Mouse (Mus musculus): ENCODE data around the gene Top2b.

Top2b gene

DNA sequence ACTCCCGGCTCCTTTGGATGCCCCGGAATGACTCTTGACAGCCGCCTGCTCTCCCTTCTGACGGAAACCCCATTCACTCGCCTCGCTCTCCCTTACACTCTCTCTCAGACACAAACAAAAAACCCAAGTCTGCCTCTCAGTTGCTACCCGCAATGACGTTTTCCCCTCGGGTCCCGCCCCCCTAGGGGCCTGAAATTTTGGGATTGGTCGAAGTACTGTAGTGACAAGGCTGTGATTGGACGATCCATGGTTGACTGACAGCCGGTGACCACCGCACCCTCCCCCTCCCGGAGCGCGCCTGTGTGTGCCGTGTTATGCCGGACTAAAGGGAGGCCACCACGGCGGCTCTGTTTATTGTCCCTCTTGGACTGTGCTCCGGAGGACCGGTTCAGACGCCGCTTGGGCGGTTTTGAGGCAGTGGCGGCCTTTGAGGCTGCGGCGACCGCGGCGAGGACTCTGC is at the start of gene Top2b:
Gene Top2b (plus strand): TSS at position 302 of the 460 bp plus-strand sequence.
- peak; percentile 99 for DNase-seq (ENCODE audit: low spot score)

DNA sequence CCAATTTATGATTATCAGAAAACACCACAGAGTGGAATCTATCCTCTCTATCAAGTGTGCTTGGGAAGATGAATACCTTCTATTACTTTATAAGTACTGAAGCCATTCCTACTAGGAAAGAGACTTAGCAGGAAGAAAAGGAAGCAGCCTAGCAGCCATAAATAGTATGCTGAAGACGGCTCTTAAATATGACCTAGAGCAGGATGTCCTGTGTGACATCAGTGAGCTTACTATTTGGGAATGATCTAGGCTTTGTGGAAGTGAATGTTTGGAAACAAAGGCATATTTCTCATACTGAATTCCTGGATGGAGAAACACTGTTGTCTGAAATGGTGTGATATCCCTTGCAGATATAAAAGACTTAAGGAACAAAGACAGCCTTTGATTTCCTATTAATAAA is 48.3 kb upstream of the Top2b start:
- no peak for DNase-seq (ENCODE audit: low spot score)

DNA sequence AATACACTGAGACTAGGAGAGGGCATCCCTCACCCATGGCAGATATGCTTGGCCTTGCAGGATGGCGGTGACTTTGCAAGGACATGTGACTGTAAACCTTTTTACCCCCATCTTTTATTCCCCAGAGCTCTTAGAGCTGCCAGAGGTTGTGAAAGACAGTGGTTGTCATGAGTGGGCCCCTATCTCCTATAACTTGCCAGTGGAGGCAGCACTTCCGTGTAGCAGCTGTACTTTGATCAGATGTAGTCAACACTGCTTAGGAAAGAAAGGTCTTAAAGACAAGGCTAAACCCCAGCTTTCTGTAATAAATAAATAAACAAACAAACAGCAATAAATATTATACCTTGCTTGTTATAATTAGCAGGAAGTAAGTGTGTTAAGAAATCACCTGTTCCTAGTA is 45.2 kb upstream of the Top2b start:
- no peak for DNase-seq (ENCODE audit: low spot score)

DNA sequence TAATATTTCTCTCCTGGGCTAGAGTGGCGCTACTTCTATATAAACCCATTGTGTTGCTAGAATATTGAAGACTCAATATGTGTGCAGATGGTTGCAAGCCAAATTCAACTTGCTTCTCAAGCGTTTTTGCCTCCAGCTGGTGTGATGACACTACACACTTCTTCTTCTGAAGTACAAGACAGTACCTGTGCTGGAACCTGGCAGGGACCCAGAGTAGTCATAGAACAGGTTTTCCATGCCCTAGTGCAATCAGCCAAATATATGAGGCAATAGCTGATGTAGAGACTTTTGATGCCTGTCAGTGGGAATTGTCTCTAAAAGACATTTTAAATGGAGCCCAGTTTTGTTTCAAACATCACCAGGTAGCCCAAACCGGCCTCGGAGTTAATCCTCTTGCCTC is 40.6 kb upstream of the Top2b start:
- DNase-seq (ENCODE audit: low spot score) = no peak

DNA sequence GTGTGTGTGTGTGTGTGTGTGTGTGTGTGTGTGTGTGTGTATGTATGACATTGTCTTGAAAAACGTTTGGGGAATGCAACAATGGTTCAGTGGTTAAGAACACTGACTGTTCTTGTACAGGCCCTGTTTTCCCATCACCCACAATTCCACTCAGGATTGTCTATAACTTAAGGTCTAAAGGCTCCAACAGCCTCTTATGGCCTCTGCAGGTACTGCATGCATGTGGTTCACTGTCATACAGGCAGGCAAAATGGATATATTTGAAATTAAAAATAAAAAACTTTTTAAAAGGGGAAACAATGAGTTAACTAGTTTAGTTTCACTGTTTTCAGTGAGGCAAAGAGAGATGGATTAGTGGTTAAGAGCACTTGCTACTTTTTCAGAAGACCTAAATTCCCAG is 39.8 kb upstream of the Top2b start:
- DNase-seq (ENCODE audit: low spot score) = no peak

DNA sequence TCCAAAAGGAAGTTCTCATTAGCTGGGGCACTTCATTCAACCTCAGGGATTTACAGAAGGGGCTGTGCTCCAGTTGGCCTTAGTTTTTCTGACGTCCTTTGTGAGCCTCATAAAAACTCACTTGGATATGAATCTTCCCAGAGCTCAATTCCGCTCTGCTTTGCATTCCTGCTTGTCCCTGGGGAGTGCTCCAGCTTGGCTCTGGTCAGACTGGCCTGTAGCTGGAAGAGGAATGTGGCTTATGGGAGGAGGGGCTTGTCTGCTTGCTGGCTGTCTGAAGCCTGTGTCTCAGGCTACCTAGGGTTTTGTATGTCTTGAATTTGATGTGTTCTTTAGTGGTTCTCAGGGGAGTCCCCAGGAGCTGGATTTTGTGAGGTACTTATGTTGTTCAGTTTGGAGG is 36.4 kb upstream of the Top2b start:
- DNase-seq (ENCODE audit: low spot score) = no peak

DNA sequence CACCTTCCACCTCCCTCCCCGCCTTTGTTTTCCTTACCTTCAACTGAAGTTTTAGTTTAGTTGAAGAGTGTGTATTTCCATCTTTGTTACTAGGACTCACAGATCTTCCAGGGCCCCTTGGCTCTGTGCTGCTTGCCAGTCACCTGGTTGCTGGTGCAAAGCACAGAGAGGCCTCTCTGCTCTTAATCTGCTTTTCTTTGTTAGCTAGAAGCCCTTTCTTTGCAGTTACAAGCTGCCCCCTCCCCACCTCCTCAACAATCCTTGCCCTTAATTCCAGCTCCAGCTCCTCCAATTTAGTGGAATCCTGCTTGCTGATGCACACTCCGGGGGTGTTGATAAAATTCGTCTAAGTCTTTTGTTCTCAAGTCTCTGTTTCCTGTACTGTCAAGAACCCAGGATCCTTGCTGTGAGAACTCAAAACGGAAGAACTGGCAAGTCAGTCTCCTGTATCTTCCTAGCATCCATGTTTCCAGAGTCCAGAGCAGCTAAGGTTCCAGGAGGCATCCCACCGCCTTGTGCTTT is 36.0 kb upstream of the Top2b start:
- DNase-seq (ENCODE audit: low spot score) = no peak

DNA sequence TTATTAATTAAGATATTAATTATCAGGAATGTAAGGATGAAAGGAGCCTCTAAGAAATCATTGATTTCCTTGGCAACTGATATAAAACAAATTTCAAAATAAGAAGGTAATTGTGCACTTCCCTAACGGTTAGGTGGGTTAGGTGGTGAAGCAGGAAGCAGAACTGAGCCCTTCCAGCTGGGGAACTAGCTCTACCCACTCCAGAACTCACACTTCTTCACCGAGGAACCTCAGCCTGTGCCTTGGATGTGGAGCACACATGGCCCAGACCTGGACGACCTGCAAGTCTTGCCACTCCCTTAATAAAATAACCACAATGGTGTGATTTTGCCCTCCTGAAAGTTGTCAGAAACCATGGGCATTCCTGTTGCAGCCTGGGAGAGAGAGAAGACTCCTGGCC is 35.2 kb upstream of the Top2b start:
- DNase-seq (ENCODE audit: low spot score) = no peak

DNA sequence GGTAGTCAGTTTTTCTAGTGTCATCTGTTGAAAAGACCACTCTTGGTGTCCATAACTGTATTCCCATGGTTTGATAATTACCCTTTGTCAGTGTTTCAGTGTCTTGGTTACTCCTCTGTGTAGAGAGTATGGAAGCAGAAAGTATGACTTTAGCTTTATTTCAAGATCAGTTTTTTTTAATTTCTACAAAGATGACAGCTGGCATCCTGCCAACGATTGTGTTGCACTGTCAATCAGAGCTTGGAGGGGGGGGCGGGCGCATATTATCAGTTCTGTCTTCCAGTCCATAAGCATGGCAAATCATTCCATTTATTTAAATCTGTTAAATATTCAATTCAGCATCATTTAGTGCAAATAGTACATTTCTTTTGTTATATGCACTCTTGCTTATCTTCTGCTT is 30.7 kb upstream of the Top2b start:
- DNase-seq (ENCODE audit: low spot score) = no peak

DNA sequence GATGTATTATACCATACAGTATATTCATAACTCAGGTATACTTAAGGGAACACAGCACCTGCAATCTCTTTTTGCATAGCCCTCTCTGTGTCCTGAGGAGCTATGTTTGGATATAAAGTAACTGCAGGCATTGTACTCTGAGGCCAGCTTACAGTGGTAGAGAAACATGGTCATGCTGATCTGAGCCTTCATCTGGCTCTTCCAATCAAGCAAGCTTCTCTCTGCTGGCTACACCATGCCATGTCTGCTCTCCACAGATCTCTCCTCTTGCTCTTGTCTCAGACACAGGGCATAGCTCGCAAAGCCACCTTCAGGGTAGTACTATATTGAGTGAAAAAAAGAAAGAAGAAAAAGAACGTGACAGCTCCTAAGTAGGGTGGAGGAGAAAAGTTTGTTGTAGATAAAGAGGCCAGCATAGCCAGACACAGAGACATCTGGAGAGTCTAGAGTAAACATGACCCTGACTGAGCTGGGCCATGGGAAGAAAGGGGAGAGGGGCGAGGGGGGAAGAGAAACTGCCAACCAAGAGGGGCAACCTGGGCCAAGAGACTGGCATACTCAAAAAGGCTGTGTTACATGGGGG is 29.1 kb upstream of the Top2b start:
- DNase-seq (ENCODE audit: low spot score) = no peak

DNA sequence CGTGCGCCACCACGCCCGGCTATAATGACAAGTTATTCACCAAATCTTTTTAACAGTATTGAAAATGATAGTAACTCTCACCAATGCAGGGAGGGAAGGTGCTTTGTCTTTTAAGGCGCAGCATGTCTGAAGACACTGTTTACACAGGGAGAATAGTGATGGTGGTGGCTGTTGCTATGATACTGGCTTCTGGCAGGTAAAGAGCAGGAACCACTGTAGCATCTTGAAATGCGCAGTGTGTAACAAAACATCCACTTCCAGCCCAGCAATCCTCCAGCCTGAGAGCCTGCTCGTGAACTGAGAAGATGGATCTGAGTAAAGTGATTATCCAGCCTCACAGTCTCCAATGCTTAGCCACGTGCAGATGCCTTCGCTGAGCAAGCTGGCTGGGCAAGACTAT is 17.5 kb upstream of the Top2b start:
- DNase-seq (ENCODE audit: low spot score) = no peak

DNA sequence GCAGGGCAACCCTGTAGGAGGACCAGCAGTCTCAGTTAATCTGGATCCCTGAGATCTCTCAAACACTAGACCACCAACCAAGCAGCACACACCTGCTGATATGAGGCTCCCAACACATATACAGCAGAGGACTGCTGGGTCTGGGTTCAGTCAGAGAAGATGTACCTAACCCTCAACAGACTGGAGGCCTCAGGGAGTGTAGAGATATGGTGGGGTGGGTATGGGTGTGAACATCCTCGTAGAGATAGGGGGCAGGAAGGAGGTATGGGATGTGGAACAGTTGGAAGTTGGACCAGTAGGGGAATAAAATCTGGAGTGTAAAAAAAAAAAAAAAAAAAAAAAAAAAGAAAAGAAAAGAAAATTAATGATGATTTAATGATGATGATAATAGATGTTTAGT is 5.3 kb upstream of the Top2b start:
- DNase-seq (ENCODE audit: low spot score) = no peak

DNA sequence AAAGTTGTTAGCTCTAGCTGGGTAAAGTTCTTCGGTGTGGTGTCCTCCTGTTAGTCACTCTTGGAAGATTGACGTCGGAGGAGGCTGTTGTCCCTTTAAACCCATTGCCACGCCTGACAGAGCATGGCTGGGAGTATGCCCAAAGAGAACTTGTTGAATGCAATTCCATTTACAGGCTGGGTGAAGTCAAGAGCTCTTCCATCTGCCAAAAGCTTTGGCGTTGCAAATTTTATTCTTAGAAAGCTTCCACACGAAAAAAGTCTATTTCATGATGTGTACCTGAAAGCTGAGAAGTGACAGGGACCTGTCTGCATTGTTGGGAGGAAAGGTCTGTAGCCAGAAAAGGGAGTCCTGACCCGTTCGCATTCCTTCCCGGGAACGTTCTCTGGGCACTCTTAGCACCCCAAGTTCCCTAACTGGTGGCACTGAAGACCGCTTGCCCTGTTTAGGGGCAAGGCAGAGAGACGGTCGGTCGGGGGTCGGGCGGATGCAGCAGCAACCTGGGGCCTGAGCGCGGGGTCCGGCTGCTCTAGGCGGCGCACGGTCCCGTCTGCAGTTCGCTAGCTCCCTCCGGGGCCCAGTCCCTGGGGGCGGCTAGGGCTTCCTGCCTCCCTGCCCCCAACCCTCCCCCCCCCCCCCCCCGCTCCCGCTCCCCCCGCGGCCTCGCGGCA is 683 bp upstream of the Top2b start:
- DNase-seq (ENCODE audit: low spot score) = peak; percentile 9

DNA sequence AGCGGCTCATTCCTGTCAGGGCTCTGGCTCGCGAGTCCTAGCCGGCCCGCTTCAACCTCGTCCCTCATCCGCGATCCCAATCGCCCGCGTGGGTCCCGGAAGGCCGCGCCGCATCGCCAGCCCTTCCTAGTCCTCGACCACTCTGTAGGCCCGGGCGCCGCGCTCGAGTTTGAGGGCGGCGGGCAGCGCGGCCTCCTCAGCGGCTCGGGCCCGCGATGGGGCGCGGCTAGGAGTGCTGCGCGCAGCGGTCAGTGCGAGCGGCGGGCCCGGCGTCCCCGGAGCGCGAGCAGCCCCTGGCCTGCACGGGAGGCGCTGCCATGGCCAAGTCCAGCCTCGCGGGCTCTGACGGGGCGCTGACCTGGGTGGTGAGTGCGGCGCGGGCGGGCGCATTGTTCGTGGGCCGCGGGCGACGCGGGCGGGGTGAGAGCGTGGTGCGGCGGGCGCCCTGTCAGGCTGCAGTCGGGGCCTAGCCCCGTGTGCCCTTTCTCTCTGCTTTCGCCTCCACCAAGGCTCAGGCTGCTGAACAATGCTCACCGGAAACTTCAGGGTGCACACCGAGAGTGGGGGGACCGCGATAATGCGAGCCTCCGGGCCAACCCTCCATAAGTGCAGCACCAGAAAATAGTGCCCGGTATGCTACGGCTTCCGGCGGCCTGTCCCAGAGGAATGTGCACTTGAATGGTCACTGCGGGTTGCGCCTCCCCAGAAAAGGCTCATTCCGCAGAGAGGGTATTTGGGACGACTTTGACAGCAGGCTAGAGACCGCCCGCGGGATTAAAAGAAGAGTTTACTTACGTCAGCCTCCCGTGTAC is 589 bp downstream of the Top2b start:
- peak; percentile 16 for DNase-seq (ENCODE audit: low spot score)

DNA sequence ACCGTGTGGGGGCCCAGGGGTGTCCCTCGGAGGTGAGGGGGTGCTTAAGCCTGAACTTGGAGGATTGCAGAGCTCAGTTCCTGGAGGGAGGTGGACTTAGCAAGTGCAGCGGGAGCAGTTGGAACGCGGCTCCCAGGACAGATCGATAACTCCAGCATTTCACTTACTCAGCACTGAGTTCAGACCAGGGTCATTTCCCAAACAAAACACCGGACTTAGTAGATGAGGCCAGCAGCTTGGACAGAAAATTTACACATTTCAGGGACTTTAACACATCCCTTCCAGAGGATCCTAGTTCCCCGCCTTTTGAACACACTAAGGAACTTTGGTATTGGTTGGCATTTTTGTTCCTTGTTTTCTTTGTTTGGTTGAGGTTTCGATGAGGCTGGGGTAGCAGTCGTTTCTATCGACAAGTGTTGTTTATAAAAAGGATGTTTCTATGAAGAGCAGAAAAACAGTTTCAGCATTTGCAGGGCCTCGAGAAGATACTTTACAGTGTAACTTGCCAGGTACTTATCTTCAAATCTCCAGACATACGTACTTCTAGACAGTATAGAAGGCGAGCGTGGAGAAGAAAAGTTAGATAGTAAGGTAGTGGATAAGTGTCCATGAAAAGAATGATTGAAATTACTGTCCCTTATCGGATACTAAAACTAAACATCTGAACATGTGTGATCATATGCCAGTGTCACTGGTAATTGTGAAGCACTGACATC is 1.4 kb downstream of the Top2b start:
- no peak for DNase-seq (ENCODE audit: low spot score)

DNA sequence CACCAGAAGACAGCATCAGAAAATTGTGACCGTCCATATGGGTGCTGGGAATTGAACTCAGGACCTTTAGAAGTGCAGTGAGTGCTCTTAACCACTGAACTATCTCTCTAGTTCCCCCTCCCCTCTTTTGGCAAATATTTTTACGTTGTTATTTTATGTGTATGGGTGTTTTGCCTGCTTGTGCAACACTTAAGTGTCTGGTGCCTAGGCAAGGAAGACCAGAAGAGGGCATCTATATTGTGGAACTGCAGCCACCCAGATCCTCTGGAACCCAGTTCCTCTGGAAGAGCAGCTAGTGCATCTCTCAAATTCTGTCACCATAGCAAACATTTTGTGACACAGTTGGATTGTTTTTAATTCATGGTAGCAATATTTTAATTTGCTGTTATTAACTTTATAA is 2.0 kb downstream of the Top2b start:
- DNase-seq (ENCODE audit: low spot score) = no peak

DNA sequence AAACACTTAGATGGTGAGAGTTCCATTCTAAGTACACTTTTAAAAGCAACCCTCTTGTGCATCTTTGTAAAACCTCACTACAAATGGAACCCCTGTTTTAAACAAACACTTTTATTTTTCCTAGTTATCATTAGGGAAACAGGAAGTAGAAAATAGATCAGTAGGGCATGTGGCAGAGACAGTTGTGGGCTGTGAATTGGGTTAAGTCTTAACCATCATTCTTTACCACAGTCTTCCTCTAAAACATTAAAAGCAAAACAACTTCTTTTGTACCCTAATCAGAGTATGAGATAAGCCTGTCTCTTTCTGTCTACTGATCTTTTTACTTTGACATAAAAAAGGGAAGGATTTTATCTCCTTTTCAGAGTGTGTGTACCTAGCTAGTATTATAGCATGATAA is 7.8 kb downstream of the Top2b start:
- no peak for DNase-seq (ENCODE audit: low spot score)

DNA sequence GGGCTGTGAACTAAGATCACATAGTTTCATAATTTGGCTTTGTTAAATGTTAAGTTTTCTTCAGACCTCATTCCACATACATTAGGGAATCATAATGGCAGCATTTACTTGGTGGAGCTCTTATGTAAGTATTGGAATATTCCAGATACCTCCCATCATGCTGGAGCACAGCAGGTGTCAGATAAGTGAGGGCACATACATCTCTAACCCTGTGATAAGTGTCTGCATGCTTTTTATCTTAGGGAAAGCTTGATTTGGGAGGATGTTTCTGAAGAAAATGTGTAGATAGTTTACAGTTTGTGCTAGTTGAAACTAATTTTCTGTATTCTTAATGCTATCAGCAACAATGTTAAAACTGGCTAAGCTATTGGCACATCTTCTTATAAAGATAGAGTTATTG is 8.2 kb downstream of the Top2b start:
- DNase-seq (ENCODE audit: low spot score) = no peak

DNA sequence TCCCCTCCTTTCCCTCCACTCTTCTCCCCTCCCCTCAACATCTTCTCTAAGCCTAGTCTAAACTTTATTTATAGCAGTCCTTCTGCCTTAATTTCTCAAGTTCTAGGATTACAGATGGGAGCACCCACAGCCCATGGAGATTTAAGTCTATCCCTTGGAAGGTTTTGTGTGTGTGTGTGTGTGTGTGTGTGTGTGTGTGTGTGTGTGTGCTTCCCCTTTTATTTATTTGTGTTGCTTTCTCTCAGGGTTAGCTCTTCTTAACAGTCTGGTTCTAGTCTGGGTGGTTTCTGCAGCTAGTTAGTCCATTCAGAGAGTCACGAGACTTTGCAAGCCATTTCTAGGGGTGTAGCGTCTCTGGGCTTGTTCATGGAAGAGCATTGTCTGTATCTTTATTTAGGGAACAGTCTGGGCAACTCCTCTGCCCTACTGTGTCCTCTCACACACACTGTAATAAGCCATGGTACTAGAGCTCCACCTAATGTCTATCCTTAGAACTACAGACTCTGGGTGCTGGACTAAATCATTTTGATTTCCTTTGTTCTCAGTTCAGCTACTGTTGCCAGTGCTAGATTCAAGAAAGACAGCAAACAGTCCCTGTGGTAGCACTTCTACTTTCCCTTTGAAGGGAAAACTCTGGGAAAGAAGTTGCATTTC is 15.1 kb downstream of the Top2b start:
- DNase-seq (ENCODE audit: low spot score) = peak; percentile 88

DNA sequence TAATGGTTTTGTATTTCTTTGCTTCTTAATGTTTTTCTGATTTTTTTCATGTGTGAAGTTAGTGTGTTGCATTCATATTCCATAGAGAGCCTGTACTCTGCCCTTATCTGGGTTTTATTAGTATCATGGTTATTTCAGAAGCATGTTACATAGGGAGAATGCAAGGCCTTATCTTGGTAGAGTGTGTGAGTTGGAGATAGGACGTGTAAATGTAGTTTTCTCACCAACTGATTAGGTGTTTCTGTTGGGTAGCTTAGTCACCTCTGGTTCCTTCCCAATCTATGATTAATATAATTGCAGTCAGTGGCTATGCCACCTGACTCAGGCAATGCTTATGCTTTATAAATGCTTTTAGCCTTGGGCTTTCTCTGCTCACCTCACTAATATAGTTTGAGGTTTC is 19.8 kb downstream of the Top2b start:
- no peak for DNase-seq (ENCODE audit: low spot score)

DNA sequence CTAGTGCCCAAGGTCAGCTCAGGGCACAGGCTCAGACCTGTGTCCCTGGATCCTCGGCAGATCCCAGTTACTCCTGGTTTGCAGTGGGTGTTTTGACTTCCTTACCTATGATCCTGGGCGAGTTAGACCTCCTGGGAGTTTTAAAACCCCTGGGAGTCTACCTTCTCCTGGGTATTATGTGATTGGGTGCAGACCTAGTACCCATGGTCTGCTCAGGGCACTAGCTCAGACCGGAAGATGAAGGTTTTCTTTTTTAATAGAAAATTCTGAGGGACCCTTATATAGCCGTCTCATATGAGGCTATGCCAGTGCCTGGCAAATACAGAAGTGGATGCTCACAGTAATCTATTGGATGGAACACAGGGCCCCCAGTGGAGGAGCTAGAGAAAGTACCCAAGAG is 40.2 kb downstream of the Top2b start:
- DNase-seq (ENCODE audit: low spot score) = no peak

DNA sequence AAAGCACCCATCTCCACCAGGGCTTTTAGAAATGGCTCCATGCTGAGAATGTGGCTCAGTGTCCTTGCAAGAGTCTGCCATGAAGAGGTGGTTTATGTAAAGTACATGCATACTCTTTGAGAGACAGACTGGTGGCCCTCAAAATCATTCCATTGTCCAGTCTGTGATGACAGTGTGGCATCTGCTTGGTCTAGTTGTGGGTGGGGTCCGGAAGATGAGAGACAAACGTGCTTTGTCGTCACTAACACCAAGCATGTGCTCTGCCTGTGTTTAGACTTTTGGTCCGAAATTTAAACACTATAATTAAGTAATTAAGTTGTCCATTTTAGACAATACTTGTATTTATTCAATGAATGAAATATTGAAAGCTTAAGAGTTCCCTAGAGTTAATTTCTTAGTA is 49.2 kb downstream of the Top2b start:
- DNase-seq (ENCODE audit: low spot score) = no peak

Data from layer of hippocampus, adult 9-10 months (tissue).